Mouse (Mus musculus): ENCODE measurements at regions not wholly inside any gene's neighbourhood (a gene's known extent, or its start where the extent isn't known, plus 50 kb on each side); places are given as distances from the start of the nearest gene placed in this dataset.

DNA sequence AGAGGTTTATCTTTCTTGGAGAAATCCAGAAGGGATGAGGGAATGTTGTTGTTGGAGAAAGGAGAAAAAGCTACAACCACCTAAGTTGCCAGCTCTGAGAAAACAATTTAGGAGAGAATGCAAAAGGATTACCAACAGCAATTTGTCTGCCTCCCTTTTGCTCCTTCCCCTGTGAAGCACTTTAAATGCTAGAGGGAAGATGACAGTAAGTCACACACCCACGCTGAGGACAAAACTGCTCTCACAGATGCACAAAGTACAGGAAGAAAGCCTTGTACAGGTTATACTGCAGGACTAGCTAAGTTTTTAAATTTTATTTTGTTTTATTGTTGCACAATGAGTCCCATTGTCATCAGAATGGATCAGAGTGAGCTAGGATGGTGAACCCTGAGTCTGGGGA is 83.7 kb upstream of the Spdl1 start:
- TF ChIP-seq CTCF (IDR thresholded peaks at IDR 0.05; ENCODE audit: borderline replicate concordance, insufficient read depth, low read depth, low read length) (no peak), POLR2A (IDR thresholded peaks at IDR 0.05; ENCODE audit: borderline replicate concordance, insufficient read depth, low read length) (no peak)
